Mouse (Mus musculus) intestine, embryonic 15.5 days (tissue): Measurements from ENCODE around the gene Tcf7l2. TPM values are rescaled to one million over a fixed set of nuclear protein-coding genes. Genes with fewer than 3 reads are reported as not detected.

Experiments
- ATAC-seq: fragments of 200-750 bp; cut with Nextera tagmentation; 2 replicates; pipeline ENCODE4 v1.8.0; 2017; ENCODE audit warnings: moderate TSS enrichment, moderate library complexity
- H3K27ac ChIP-seq: fragments of 300-500 bp; sonication (generic); 2 replicates; pipeline ENCODE4 v1.5.1; 2015; ENCODE audit warnings: mild to moderate bottlenecking, inconsistent platforms
- H3K27me3 ChIP-seq: fragments of 300-500 bp; sonication (generic); replicated peaks from 2 replicates; pipeline ENCODE4 v1.6.1; 2015; ENCODE audit warnings: inconsistent platforms
- H3K36me3 ChIP-seq: fragments of 300-500 bp; sonication (generic); 2 replicates; pipeline ENCODE4 v1.6.1; 2015; ENCODE audit warnings: inconsistent platforms
- H3K4me1 ChIP-seq: fragments of 300-500 bp; sonication (generic); replicated peaks from 2 replicates; pipeline ENCODE4 v1.6.1; 2015; ENCODE audit warnings: inconsistent platforms
- H3K4me2 ChIP-seq: fragments of 300-500 bp; sonication (generic); replicated peaks from 2 replicates; pipeline ENCODE4 v1.6.1; 2015; ENCODE audit warnings: mild to moderate bottlenecking, inconsistent platforms
- H3K4me3 ChIP-seq: fragments of 300-500 bp; sonication (generic); replicated peaks from 2 replicates; pipeline ENCODE4 v1.5.1; 2015; ENCODE audit warnings: inconsistent platforms
- H3K9ac ChIP-seq: fragments of 300-500 bp; sonication (generic); 2 replicates; pipeline ENCODE4 v1.6.1; 2015; ENCODE audit warnings: inconsistent platforms
- H3K9me3 ChIP-seq: fragments of 300-500 bp; sonication (generic); 2 replicates; pipeline ENCODE4 v1.6.1; 2016; ENCODE audit warnings: inconsistent platforms
- WGBS: fragments of 180-500 bp; shearing (Covaris S2); methylation state at CpG from one replicate; pipeline ENCODE4 v1.1.7; 2015; 5-methylcytosine and 5-hydroxymethylcytosine counted together
- polyA plus RNA-seq: library from polyadenylated mRNA; unstranded; fragments of >200 nt; fragmentation: Nextera tagmentation; extraction: Ambion mirVana; gene quantifications from 2 replicates; pipeline ENCODE4 v1.2.1, GENCODE M21; 2015

Tcf7l2 gene
- polyA plus RNA-seq, 1 experiment from 2014 or later, result 78.9 TPM

- Histone ChIP-seq H3K4me2 (no peak overlapping the region), H3K4me3 (no peak overlapping the region), H3K36me3 (no peaks in the 10 kb centered on the region), H3K27ac (no peak overlapping the region), H3K9ac (no peak overlapping the region), H3K27me3 (no peaks in the 10 kb centered on the region), H3K9me3 (no peaks in the 10 kb centered on the region), H3K4me1 (peaks cover 16% of the 10 kb centered on the region)
- ATAC-seq, result no peak
- 62% methylated on average over 5 of the region's 5 CpGs for WGBS
Measured at GRCm38 (mm10) chr19:55788905-55789295, 47.3 kb downstream of the Tcf7l2 start.

DNA sequence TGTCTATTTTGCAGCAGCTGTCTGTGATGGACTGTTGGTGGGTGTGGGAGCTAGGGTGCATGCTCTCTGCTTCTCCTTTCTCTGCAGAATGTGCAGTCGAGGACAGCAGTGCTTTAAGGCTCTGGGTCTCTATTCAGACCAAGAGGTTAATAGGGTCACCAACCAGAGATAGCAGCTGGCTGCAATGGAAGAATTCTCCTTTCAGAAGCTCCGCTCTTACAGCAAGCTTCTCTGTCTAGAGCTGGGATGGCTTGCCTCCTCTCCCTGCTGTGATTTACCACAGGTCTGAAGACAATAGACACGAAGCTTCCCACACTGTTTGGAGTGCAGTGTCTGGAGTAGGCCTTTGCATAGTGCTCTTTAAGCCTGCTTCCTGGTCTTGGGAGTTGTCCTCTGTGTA, 48.2 kb downstream of the Tcf7l2 start:
- Histone ChIP-seq H3K27me3 (no peaks in the 10 kb centered on the region), H3K36me3 (no peaks in the 10 kb centered on the region), H3K4me3 (no peak overlapping the region), H3K27ac (no peak overlapping the region), H3K9ac (no peak overlapping the region), H3K9me3 (no peaks in the 10 kb centered on the region), H3K4me2 (no peak overlapping the region), H3K4me1 (peaks cover 19% of the 10 kb centered on the region)
- WGBS, result 44% methylated on average over 3 of the region's 3 CpGs
- no peak for ATAC-seq

DNA sequence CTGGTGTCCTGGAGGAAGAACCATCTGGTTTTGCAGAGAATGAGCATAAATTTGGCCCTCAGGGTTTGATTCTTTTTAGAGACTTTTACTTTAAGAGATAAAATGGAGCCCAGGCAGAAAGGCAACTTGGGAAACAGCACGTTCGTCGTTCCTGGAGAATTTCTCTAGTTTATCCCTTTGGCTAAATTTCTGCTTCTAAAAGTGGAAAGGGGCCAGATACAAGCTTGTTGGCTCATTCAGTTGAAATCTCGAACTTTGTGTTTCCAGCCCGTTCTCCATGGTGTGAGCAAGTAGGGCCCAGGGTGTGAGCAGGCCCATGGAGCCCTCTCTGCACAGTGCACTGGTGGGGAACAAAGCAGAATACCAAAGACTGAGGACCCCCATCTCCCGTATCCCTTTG, 49.7 kb downstream of the Tcf7l2 start:
- Histone ChIP-seq H3K4me1 (peaks cover 27% of the 10 kb centered on the region), H3K9ac (no peak overlapping the region), H3K27ac (no peak overlapping the region), H3K4me3 (no peak overlapping the region), H3K9me3 (no peaks in the 10 kb centered on the region), H3K4me2 (no peak overlapping the region), H3K27me3 (no peaks in the 10 kb centered on the region), H3K36me3 (no peaks in the 10 kb centered on the region)
- ATAC-seq, result no peak
- 74% methylated on average over 6 of the region's 6 CpGs for WGBS

- no peak for ATAC-seq
- 80% methylated on average over 6 of the region's 6 CpGs for WGBS
- Histone ChIP-seq H3K27me3 (no peaks in the 10 kb centered on the region), H3K4me2 (no peak overlapping the region), H3K9me3 (no peaks in the 10 kb centered on the region), H3K27ac (no peak overlapping the region), H3K4me1 (peaks cover 32% of the 10 kb centered on the region), H3K9ac (no peak overlapping the region), H3K4me3 (no peak overlapping the region), H3K36me3 (no peaks in the 10 kb centered on the region)
Measured at GRCm38 (mm10) chr19:55791886-55792285, 50.3 kb downstream of the Tcf7l2 start.

DNA sequence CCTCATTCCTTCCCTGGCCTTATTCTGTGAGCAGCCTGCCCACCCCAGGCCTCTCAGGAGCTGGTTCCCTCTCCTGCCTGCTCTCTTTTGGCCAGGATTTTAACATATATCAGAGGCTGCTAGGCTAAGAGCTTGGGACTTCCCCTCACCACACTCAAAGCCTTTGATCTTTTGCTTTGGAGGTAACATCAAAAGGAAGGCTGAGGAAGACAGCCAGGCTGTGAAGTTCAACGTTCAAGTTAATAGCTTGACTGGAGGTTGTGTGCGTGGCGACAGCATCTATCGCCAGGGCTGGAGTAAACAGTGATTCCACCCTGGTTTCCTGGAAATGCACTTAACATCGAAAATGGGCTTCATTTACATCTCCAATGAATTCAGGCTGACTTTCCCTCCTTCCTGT, 51.0 kb downstream of the Tcf7l2 start:
- Histone ChIP-seq H3K9me3 (no peaks in the 10 kb centered on the region), H3K36me3 (no peaks in the 10 kb centered on the region), H3K4me2 (no peak overlapping the region), H3K4me3 (no peak overlapping the region), H3K4me1 (peaks cover 39% of the 10 kb centered on the region), H3K9ac (no peak overlapping the region), H3K27me3 (no peaks in the 10 kb centered on the region), H3K27ac (no peak overlapping the region)
- ATAC-seq, result no peak
- 42% methylated on average over 5 of the region's 5 CpGs for WGBS

DNA sequence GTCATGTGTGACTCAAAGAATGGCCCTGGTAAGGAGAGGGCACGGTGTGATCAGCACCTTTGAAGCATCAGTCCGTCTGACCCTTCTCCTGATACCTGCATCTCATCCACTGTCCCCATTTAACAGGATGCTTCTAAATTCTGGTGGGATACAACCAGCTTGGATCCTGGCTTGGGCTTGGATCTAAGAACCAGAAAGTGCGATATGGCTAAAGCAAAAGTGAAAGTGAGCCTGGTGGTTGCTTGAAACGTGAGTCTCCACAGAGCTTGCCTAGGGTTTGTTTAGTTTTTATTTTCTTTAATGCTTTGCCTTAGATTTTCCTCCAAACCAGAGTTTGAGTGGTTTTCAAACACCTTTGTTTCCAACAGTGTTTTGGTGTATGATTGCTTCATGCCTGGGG, 51.4 kb downstream of the Tcf7l2 start:
- Histone ChIP-seq H3K4me1 (peaks cover 42% of the 10 kb centered on the region), H3K9ac (no peak overlapping the region), H3K36me3 (no peaks in the 10 kb centered on the region), H3K27me3 (no peaks in the 10 kb centered on the region), H3K9me3 (no peaks in the 10 kb centered on the region), H3K4me2 (no peak overlapping the region), H3K4me3 (no peak overlapping the region), H3K27ac (no peak overlapping the region)
- 52% methylated on average over 4 of the region's 4 CpGs for WGBS
- ATAC-seq, result no peak

DNA sequence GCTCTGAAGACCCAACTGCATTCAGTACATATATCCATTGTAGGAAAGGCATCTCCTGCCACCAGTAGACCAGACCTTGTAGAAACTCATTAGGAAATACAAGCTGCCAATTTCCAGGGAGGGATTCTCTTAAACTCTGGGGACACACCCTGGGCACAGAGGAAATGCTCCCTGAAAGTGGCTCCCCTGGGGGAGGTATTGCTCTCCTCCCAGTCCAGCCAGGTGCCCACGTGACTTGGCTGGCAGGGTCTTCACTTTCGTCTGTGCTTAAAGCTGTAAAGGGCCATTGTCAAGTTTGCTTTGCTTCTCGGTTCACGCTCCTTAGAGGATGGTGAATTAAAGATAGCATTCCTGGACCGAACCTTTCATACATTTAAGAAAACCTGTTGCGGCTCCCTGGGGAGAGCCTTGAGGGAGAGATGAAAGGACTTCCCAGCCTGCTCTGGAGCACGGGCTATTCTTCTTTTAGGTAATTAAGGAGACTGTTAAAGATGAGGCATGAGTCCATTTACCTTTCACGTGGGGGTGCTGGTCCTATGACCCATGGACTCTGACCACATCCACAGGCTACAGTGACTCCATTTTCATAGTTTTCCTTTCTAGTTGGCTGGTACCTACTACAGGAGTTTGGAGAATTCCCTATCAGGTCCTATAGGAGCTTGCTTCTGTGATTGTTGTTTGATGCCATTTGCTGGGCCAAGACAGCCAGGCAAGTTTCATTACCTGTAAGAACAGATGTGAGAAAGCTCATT, 52.8 kb downstream of the Tcf7l2 start:
- WGBS, result 65% methylated on average over 8 of the region's 8 CpGs
- Histone ChIP-seq H3K4me3 (no peak overlapping the region), H3K9me3 (no peaks in the 10 kb centered on the region), H3K27me3 (no peaks in the 10 kb centered on the region), H3K4me2 (no peak overlapping the region), H3K36me3 (no peaks in the 10 kb centered on the region), H3K27ac (no peak overlapping the region), H3K9ac (no peak overlapping the region), H3K4me1 (peaks cover 44% of the 10 kb centered on the region)
- ATAC-seq, result no peak

DNA sequence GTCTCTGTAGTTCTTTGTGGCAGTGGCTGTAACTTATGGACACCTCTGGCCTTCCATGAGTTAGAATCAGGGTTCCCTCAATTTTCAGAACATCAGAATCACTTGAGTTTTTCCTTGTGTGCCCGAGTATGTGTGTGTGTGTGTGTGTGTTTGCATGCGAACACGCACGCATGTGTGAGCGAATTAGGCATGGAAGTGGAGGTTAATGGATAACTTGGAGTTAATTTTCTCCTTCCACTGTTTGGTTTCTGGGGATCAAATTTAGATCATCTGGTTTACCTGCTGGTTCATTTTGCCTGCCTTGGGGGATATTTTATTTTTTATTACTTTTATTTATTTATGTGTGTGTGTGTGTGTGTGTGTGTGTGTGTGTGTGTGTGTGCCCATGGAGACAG, 53.3 kb downstream of the Tcf7l2 start:
- H3K27me3 ChIP-seq, result no peaks in the 10 kb centered on the region
- peaks cover 44% of the 10 kb centered on the region for H3K4me1 ChIP-seq
- no peaks in the 10 kb centered on the region for H3K9me3 ChIP-seq
- H3K9ac ChIP-seq, result no peak overlapping the region
- H3K36me3 ChIP-seq, result no peaks in the 10 kb centered on the region
- WGBS, result 78% methylated on average over 5 of the region's 5 CpGs
- no peak overlapping the region for H3K4me3 ChIP-seq
- no peak overlapping the region for H3K27ac ChIP-seq
- no peak overlapping the region for H3K4me2 ChIP-seq
- no peak for ATAC-seq

DNA sequence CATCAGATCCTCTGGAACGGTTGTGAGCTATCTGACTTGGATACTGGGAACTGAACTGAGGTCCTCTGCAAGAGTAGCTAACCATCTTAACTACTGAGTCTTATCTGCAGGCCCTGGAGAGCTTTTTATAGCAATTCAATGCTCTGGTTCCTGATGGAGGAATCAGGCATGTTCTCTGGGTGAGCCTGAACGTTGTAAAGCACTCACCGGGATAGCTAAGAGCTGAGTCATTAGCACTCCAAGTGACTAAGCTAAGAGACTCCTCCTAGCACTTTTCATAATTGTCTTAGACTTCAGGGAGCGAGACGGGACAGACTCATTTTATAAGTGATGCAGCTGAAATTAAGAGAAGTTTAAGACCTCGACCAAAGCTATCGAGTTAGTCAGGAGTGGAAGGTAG, 53.7 kb downstream of the Tcf7l2 start:
- H3K4me1 ChIP-seq, result peaks cover 44% of the 10 kb centered on the region
- no peak overlapping the region for H3K27ac ChIP-seq
- ATAC-seq, result peak; percentile 48; the same call in 1 of the 2 replicates
- no peak overlapping the region for H3K4me2 ChIP-seq
- no peaks in the 10 kb centered on the region for H3K9me3 ChIP-seq
- WGBS, result 63% methylated on average over 7 of the region's 7 CpGs
- H3K4me3 ChIP-seq, result no peak overlapping the region
- H3K9ac ChIP-seq, result no peak overlapping the region
- no peaks in the 10 kb centered on the region for H3K36me3 ChIP-seq
- H3K27me3 ChIP-seq, result no peaks in the 10 kb centered on the region

DNA sequence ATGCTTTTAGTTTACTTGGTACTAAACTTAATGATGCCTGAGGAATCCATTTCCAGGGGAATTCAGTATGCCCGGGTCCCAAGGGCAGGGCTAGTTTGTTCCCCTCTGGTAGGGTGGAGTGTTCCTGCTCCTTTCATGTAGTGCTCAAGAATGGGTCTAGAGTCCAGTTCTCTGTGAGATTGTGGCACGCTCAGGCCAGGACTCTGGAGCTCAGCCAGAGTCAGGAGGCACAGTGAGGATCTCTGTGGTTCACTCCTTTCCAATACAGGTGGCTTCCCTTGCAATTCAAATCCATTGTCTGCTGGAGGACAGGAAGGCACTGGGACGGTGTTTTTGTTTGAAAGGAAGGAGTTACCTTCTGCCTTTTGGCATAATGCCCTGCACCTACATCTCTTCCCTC, 56.2 kb downstream of the Tcf7l2 start:
- Histone ChIP-seq H3K9ac (no peak overlapping the region), H3K36me3 (no peaks in the 10 kb centered on the region), H3K4me2 (no peak overlapping the region), H3K27me3 (no peaks in the 10 kb centered on the region), H3K4me1 (peaks cover 33% of the 10 kb centered on the region; the same call in 1 of the 2 replicates), H3K27ac (no peak overlapping the region), H3K9me3 (no peaks in the 10 kb centered on the region), H3K4me3 (no peak overlapping the region)
- WGBS, result 63% methylated on average over 3 of the region's 3 CpGs
- peak; percentile 72 for ATAC-seq

DNA sequence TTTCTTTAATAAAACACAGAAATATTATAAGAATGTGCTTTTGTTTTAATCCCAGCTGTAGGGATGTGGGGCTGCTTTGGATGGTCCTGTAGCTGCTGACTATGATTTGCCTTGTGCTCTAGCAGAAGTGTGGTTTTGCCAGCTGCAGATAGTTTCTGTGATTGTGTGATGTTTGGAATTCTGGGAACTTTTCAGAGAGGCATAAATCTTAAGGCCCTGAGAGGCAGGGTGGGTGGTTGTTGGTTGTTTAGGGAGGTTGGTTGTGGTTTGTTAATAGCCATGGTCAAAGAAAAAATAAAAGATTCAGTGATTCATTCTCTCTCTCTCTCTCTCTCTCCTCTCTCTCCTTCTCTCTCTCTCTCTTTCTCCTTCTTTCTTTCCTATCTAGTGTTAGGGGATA, 57.8 kb downstream of the Tcf7l2 start:
- Histone ChIP-seq H3K4me3 (no peak overlapping the region), H3K4me1 (peaks cover 28% of the 10 kb centered on the region; the same call in 1 of the 2 replicates), H3K27ac (no peak overlapping the region)

GRCm38 (mm10) chr19:55800059-55800458, 58.4 kb downstream of the Tcf7l2 start:
- ATAC-seq, result no peak
- no peak overlapping the region for H3K4me3 ChIP-seq
- 94% methylated on average over 4 of the region's 4 CpGs for WGBS
- no peak overlapping the region for H3K9ac ChIP-seq
- no peaks in the 10 kb centered on the region for H3K27me3 ChIP-seq
- H3K27ac ChIP-seq, result no peak overlapping the region
- no peak overlapping the region for H3K4me2 ChIP-seq
- no peaks in the 10 kb centered on the region for H3K36me3 ChIP-seq
- no peaks in the 10 kb centered on the region for H3K9me3 ChIP-seq
- H3K4me1 ChIP-seq, result peaks cover 28% of the 10 kb centered on the region; the same call in 1 of the 2 replicates

More for the DNA sequence above, 57.8 kb downstream of the Tcf7l2 start:
- Histone ChIP-seq H3K9ac (no peak overlapping the region), H3K9me3 (no peaks in the 10 kb centered on the region), H3K27me3 (no peaks in the 10 kb centered on the region), H3K36me3 (no peaks in the 10 kb centered on the region), H3K4me2 (no peak overlapping the region)
- no peak for ATAC-seq

GRCm38 (mm10) chr19:55803121-55803520, 61.5 kb downstream of the Tcf7l2 start:
- H3K27ac ChIP-seq, result no peak overlapping the region
- no peaks in the 10 kb centered on the region for H3K27me3 ChIP-seq
- no peak for ATAC-seq
- no peaks in the 10 kb centered on the region for H3K36me3 ChIP-seq
- WGBS, result 56% methylated on average over 1 of the region's 1 CpGs
- no peak overlapping the region for H3K9ac ChIP-seq
- H3K4me1 ChIP-seq, result peaks cover 22% of the 10 kb centered on the region
- no peaks in the 10 kb centered on the region for H3K9me3 ChIP-seq
- H3K4me2 ChIP-seq, result no peak overlapping the region
- no peak overlapping the region for H3K4me3 ChIP-seq
